Comparison of ENCODE assay signal across 8 mouse cellular contexts in genomic region chr1:166001904-166002489, GRCm38 (mm10). TPM values are rescaled to one million over a fixed set of nuclear protein-coding genes. Genes with fewer than 3 reads are reported as not detected.
A peak's percentile ranks its signal among the peaks of the same experiment; 100 is the strongest.
DNase-seq lines count a peak whose midpoint lies in the region; ATAC-seq and TF ChIP-seq lines count a peak whose summit lies in the region.

No protein-coding gene starts in this region.

- H3K27ac ChIP-seq in testis, adult 2 months (ENCODE audit: control insufficient read depth, insufficient read depth, low read depth, low read length) = peak overlapping the region; percentile 94
- peak overlapping the region; percentile 96 for H3K27ac ChIP-seq in heart, postnatal 0 days (ENCODE audit: low read depth)
- H3K27ac ChIP-seq in midbrain, embryonic 16.5 days (ENCODE audit: low read length) = peak overlapping the region; percentile 97

- no peak for TF ChIP-seq EP300 in heart, postnatal 0 days (IDR thresholded peaks at IDR 0.05; ENCODE audit: low read depth)

- TF ChIP-seq POLR2A in testis, adult 2 months (IDR thresholded peaks at IDR 0.05; ENCODE audit: control insufficient read depth, low read depth, low read length) = no peak

- no peaks in the 10 kb centered on the region for H3K9me3 ChIP-seq in heart, postnatal 0 days (replicated peaks; ENCODE audit: control insufficient read depth, low read length)
- H3K9me3 ChIP-seq in midbrain, embryonic 16.5 days (replicated peaks; ENCODE audit: control insufficient read depth, low read length, poor library complexity, severe bottlenecking) = no peaks in the 10 kb centered on the region

- peak; percentile 46 for DNase-seq in embryo, embryonic 10 days (ENCODE audit: low spot score)
- DNase-seq in embryo, embryonic 10.5 days (ENCODE audit: low spot score) = no peak
- DNase-seq in testis, postnatal 14 days (ENCODE audit: low spot score) = no peak
- DNase-seq in heart, postnatal 0 days (ENCODE audit: low spot score) = no peak
- DNase-seq in liver = peak; percentile 62
- DNase-seq in urinary bladder, postnatal 14 days (ENCODE audit: low spot score) = no peak

- TF ChIP-seq CTCF in testis, adult 2 months (IDR thresholded peaks at IDR 0.05; ENCODE audit: control insufficient read depth, insufficient read depth, insufficient replicate concordance, low read depth, low read length) = no peak
- TF ChIP-seq CTCF in heart, postnatal 0 days (IDR thresholded peaks at IDR 0.05; ENCODE audit: low read depth) = no peak

- peak overlapping the region; percentile 91 for H3K4me3 ChIP-seq in testis, adult 2 months (ENCODE audit: control insufficient read depth, low read depth, low read length)
- H3K4me3 ChIP-seq in heart, postnatal 0 days (ENCODE audit: low read depth, low read length) = peak overlapping the region; percentile 99
- peak overlapping the region; percentile 97 for H3K4me3 ChIP-seq in midbrain, embryonic 16.5 days (ENCODE audit: low read depth, low read length)

- peak overlapping the region; percentile 92 for H3K4me2 ChIP-seq in heart, postnatal 0 days (ENCODE audit: low read depth, low read length)
- peak overlapping the region; percentile 67 for H3K4me2 ChIP-seq in midbrain, embryonic 16.5 days (ENCODE audit: low read length)

- peak overlapping the region; percentile 99 for H3K9ac ChIP-seq in heart, postnatal 0 days (replicated peaks; ENCODE audit: low read depth, low read length)
- H3K9ac ChIP-seq in midbrain, embryonic 16.5 days (ENCODE audit: low read depth, low read length) = peak overlapping the region; percentile 98

- peaks cover 6% of the 10 kb centered on the region for H3K4me1 ChIP-seq in testis, adult 2 months (ENCODE audit: control insufficient read depth, insufficient read depth, low read length)
- H3K4me1 ChIP-seq in heart, postnatal 0 days (ENCODE audit: control insufficient read depth, insufficient read depth) = peaks cover 13% of the 10 kb centered on the region
- H3K4me1 ChIP-seq in midbrain, embryonic 16.5 days (ENCODE audit: control insufficient read depth, insufficient read depth, low read length) = peaks cover 19% of the 10 kb centered on the region

- ATAC-seq in heart, postnatal 0 days (ENCODE audit: insufficient read depth, low read depth) = peak; percentile 11; the same call in 1 of the 2 replicates
- ATAC-seq in midbrain, embryonic 16.5 days = peak; percentile 30

- H3K36me3 ChIP-seq in testis, adult 2 months (ENCODE audit: control insufficient read depth, insufficient read depth, low read length) = no peaks in the 10 kb centered on the region
- no peaks in the 10 kb centered on the region for H3K36me3 ChIP-seq in heart, postnatal 0 days (replicated peaks; ENCODE audit: control insufficient read depth, insufficient read depth, low read length)
- no peaks in the 10 kb centered on the region for H3K36me3 ChIP-seq in midbrain, embryonic 16.5 days (ENCODE audit: control insufficient read depth, insufficient read depth, low read length)

- 0% methylated on average over 43 of the region's 70 CpGs for WGBS in heart, postnatal 0 days
- WGBS in midbrain, embryonic 16.5 days = under 1% methylated on average over 49 of the region's 70 CpGs

- H3K27me3 ChIP-seq in testis, adult 2 months (ENCODE audit: control insufficient read depth, insufficient read depth, low read length) = no peaks in the 10 kb centered on the region
- H3K27me3 ChIP-seq in heart, postnatal 0 days (ENCODE audit: control insufficient read depth, insufficient read depth, low read length) = no peaks in the 10 kb centered on the region
- H3K27me3 ChIP-seq in midbrain, embryonic 16.5 days (ENCODE audit: control insufficient read depth, insufficient read depth, low read depth, low read length) = no peaks in the 10 kb centered on the region

RNA-seq across cellular contexts. Expression of gene Pou2f1, which starts 0.5 kb away (rescaled TPM):
- polyA plus RNA-seq in testis, adult 2 months (2012; rRNA removed) = 17.6 and 19.2 TPM in 2 replicates
- 15.3 and 27.0 TPM in 2 replicates for total RNA-seq in heart, postnatal 0 days (2014; rRNA removed; ENCODE audit: low replicate concordance)
- polyA plus RNA-seq in heart, postnatal 0 days (2015; fragmentation: Nextera tagmentation; extraction: Ambion mirVana) = 5.2 and 5.7 TPM in 2 replicates
- 26.5 and 28.3 TPM in 2 replicates for polyA plus RNA-seq in midbrain, embryonic 16.5 days (2015; fragmentation: Nextera tagmentation; extraction: Ambion mirVana)

Comparison
In these comparisons a context has a peak if more than half of its experiments do, and no peak if none do; other contexts are left out.
1. DNase-seq: peak in embryo, embryonic 10 days (single experiment) and liver (single experiment); none in embryo, embryonic 10.5 days (single experiment), testis, postnatal 14 days (single experiment), heart, postnatal 0 days (single experiment) and urinary bladder, postnatal 14 days (single experiment).
2. Peak in every context shown above with its lines, with median percentiles within 50 percentile points of each other: H3K27ac ChIP-seq and H3K4me3 ChIP-seq.